Comparison of ENCODE assay signal across 17 mouse cellular contexts in genomic region chr9:93509646-93510045, GRCm38 (mm10).
"Had no signal": no experiment of that assay in that cellular context is flagged by ENCODE, and none has a peak within 500 bp of the region (broad histone marks: within the 10 kb centered on the region; RNA-seq: fewer than 3 reads in every experiment).

No protein-coding gene starts in this region.

- ATAC-seq: hindbrain, postnatal 0 days; inflammation-experienced regulatory T-cells, adult 6 months; intestine, embryonic 16.5 days; liver, embryonic 12.5 days had no signal

- DNase-seq: kidney, adult 18-20 months; kidney, adult 9 months; kidney, postnatal 14 days; kidney, postnatal 4 days; layer of hippocampus, postnatal 36 days; lung, adult 2 months; lung, postnatal 14 days; lung, postnatal 4 days; midbrain, embryonic 14.5 days; right cerebral cortex, postnatal 25 days; spleen, adult 18-20 months; thymus, adult 18-20 months; thymus, postnatal 36 days had no signal
